Mouse (Mus musculus) cortical plate, adult 2 months (tissue): Measurements from ENCODE around the gene C87436.

ENCODE experiments used
- CTCF ChIP-seq: fragments of 200-500 bp; IDR thresholded peaks from 2 replicates; pipeline ENCODE4 v1.5.1; 2011; ENCODE audit warnings: mild to moderate bottlenecking, control low read depth, low read length; ENCODE audit not compliant: insufficient read depth; ENCODE audit errors: extremely low read depth
- POLR2A ChIP-seq: fragments of 200-500 bp; IDR thresholded peaks from 2 replicates; pipeline ENCODE4 v1.6.1; 2011; ENCODE audit warnings: mild to moderate bottlenecking, low read length, control low read depth; ENCODE audit not compliant: insufficient read depth; ENCODE audit errors: extremely low read depth

- no peak for TF ChIP-seq POLR2A
- TF ChIP-seq CTCF = no peak
Measured at GRCm38 (mm10) chr6:86395021-86395420, 43.2 kb upstream of the C87436 start.
